Mouse (Mus musculus) testis, postnatal 14 days (tissue): ENCODE results near the gene Fbxo3.
"Not testable (repeated sequence)": the region's sequence is repeated elsewhere in the genome, so short reads cannot be mapped to it uniquely, and the experiment has no call there.

Experiments used
- DNase-seq: peaks from one replicate; pipeline ENCODE4 v3.0.0; 2021; ENCODE audit warnings: low spot score

Fbxo3 gene

DNA sequence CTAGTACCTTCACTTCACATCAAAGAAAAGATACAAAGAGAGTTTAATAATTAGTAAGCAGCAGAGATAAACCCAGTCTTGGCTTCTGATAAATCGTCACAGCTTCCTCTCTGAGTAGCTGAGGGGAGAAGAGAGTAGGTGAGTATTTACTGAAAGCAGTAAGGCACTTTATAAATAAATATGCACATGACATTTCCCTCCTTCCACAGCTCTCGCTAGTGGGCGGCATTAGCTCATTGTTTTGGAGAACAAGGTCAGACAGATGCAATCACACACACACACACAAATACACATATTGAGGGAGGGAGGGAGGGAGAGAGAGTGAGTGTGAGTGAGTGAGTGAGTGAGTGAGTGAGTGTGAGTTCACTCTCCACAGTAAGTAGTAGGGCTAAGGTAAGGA, 8.8 kb downstream of the Fbxo3 start:
- DNase-seq = no peak

DNA sequence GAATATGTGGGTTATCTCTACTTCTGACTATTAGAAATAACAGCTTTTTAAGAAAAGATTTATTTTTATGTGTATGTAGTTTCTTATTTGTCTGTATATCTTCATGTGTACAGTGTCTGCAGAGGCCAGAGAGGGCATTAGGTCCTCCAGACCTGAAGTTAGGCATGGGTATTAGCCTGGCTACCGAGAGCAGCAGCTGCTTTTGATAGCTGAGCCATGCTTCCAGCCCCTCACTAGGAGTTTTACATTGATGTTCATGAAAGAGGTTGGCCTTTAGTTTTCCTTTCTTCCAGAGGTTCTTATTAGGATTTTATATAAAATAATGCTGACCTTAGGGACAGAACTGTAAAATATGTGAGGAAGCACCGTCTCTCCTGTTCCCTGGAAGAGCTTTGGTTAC, 10.7 kb downstream of the Fbxo3 start:
- DNase-seq = no peak

DNA sequence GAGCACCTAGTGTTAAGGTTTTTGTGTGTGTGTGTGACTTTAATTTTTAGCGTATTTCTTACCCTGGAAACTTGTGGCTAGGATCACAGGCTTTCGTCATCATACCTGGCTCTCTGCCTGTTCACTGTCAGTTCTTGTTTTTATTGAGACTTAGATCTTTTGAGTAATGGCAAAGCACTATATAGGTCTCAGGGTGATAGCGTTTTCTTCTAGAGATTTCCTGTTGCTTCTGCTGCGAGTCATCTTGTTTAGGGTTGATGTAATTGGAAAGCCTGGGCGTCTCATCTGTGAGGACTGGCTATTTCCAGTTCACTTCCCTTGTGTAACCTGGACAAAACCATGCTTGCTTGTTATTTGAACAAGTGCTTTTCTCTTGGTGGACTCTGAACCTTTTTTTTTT, 14.1 kb downstream of the Fbxo3 start:
- DNase-seq = no peak

DNA sequence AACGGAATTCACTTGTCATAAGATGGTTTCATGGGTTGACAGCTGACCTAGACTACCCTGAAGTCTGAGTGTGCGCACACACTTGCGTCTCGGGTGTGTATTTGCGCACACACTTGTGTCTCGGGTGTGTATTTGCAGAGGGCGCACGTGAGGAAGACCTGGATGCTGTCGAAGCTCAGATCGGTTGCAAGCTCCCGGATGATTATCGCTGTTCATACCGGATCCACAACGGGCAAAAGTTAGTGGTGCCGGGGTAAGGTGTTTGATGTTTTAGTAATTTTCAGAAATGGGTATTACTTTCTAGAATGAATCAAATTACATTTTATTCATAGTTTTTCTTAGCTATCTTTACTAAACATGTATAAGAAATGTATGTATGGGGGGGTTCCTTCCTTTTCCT, 15.2 kb downstream of the Fbxo3 start:
- no peak for DNase-seq

DNA sequence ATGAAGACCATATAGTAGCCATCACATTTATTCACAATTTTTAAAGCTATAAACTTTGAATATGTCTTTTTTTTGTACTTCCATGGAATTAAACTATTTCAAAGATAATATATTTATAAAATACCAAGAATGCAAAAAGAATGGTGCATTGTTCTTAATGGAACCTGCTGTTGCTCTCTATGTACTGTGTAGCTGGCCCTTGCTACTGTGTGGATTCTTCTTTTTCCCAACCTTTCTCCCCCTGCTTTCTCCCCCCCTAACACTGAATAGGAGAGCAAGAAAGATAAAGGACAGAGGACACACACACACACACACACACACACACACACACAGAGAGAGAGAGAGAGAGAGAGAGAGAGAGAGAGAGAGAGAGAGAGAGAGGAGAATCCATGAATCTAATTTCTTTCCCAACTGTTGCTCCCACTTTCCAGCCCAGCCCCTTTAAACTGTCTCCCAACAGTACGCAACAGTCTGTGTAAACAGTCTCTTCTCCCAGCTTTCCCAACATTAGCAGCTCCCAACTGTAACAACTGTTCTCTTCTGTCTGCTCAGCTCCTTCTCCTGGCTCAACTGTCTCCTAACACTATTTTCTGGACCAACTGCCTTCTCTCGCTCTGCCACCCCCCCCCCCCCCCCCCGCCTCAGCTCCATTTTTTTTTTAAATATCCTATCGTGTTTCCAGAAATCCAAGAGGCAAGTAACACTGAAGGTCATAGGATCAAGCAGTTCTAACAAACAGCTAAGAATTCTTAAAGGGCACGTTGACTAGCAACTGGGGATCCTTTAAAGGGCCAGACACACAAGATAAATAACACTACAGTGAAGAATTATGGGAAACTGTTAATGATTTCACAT, 16.3 kb downstream of the Fbxo3 start:
- DNase-seq = no peak

DNA sequence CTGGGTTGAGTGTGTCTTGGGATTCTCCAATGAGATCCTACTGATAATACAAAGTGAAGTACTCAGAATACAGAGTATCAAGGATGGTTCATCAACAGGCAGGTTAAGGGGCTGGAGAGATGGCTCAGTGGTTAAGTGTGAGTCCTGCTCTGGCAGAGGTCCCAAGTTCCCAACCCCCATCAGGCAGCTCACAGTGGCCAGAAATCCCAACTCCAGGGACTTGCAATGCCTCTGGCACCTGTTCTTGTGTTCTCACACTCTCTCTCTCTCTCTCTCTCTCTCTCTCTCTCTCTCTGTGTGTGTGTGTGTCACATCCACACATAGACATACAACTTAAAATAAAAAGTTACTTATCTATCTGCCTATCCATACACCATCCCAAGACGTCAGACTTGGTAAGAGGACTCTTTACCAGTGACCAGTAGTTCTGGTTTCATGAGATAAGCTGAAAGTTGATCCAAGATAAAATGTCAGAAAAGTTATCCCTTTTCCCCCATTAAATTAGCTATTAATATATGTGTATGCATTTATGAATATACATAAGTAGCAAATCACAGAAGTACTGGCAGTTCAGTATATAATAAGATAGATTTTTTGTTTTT, 17.1 kb downstream of the Fbxo3 start:
- no peak for DNase-seq

DNA sequence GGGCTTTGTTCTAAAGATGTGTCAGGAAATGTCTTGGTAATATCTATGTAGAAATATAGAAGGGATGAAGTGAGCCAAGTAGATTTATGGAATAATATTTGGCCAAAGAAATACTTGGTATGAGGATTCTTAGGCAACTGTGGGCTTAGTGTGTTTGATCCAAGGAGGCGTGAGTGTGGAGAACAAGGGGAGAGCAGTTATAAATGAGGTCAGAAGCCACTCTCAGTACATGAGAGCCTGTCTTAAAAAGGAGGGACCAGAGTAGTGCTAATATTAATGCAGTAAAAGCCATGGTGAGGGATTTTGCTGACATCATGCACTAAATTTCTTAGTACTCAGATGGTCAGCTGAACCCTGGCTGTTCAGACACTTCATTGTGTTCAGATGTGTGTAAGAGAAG, 30.9 kb downstream of the Fbxo3 start:
- DNase-seq = no peak

DNA sequence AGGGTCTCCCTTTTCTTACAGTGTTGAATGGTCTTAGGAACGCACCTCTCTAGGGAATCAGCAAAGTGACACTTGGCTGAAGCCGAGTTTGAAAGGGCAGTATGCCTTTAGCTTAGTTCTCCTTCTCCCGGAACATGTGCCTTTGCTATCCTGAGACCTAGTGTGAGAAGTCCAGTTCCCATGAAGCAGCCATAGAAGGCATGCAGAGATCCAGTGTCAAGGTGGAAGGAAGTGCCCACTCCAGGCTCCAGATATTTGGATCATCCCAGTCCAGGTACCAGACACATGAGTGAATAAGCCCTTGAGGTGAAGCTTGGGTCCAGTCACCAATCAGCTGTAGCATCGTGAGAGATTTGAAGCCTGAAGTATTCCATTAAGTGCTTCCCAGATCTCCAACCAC, 31.4 kb downstream of the Fbxo3 start:
- no peak for DNase-seq

DNA sequence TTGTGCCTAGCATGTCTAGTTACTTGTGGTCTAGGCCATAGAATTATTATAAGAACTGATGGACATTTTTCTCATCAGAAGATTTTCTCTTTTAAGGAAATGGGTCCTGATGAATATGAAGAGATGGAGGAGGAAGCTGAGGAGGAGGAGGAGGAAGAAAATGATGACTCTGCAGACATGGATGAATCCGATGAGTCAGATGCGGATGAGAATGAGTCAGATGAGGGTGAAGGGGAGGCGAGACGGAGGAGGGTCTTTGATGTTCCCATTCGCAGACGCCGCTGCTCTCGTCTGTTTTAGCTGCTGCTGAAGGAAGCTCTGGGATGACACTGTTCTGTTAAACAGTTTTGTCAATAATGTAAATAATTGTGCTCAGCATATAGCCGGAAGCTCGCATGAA, 32.3 kb downstream of the Fbxo3 start:
- DNase-seq = no peak

DNA sequence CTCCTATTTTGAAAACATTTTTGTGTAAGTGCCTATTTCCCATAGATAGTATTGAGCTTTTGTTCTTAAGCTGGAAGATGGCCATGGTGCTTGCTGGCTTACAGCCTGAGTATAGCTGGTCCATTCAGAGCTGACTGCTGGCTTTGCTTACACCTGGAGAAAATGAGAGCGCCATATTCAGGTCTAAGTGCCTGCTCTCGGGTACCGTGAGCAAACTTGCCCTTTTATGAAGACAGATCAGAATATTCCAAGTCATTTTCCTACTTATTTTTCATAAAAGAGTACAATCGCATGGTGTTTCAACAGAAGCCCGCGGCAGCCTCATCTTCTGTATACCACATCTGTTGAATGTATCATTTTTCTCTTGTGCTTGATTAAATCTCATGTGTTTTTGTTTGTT, 33.5 kb downstream of the Fbxo3 start:
- no peak for DNase-seq

DNA sequence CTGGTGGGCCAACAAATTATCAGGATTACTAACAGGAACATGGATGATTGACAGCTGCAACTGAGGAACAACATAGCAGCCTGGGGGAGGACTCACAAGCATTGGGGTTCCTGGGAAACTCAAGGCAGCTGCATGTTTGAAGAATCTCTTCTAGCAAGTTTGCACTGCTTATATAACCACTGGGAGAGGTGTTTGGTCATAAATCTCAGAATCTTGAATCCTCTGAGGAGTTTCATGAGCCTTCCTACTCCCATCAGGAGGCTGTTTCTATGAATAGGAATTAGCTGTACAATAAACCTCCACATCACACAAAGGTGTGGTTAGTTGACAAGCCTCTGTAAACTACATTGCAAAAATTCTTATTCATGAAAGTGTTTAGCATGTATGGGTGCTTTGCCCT, 35.1 kb downstream of the Fbxo3 start:
- no peak for DNase-seq

DNA sequence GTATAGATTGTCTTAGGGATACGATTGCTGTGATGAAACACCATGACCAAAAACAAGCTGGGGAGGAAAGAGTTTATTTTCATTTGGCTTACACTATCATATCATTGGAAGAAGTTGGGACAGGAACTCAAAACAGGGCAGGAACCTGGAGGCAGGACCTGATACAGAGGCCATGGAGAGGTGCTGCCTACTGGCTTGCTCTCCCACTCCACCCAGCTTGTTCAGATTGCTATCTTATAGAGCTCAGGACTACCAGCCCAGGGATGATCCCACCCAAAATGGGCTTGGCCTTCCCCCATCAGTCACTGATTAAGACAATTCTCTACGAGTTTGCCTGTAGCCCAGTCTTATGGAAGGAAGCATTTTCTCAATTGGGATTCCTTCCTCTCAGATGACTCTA, 36.6 kb downstream of the Fbxo3 start:
- DNase-seq = no peak

DNA sequence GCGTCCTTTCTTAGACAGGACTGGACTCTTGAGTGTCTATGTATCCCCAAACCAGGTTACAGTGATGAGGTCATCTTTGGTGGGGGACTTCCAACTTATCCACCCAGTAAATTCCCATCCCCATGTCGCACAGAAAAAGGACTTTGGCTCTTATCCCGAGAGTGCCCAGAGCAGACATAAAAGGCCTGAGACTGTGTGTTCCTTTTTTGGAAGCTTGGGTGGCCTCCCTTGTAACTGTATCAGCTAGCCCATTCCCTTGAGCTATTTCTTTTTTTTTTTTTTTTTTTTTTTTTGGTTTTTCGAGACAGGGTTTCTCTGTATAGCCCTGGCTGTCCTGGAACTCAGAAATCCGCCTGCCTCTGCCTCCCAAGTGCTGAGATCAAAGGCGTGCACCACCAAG, 38.0 kb downstream of the Fbxo3 start, which contains the start of gene Gm10912:
Gene Gm10912 (plus strand): TSS at position 301 of the 400 bp plus-strand sequence.
- DNase-seq = not testable (repeated sequence)

DNA sequence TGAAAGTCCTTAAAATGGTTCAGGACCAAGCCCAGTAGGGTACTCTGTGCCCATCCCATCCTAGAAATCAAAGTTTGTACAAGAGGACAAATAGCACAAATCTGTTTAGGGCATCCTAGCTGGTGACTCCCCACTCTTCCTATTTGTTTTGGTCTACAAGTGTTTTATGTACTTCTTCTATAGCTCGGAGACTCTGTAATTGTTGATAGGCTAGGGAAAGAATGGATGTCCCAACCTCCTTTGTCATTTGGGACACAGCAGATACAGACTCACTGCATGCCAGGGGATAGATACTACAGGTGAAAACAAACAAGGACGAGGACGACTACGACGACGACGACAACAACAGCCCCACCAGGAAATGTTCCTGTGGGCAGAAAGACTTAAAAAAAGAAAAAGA, 40.9 kb downstream of the Fbxo3 start, which contains the start of gene Gm10799:
Gene Gm10799 (minus strand): TSS at position 101 of the 400 bp plus-strand sequence.
- DNase-seq = not testable (repeated sequence)

DNA sequence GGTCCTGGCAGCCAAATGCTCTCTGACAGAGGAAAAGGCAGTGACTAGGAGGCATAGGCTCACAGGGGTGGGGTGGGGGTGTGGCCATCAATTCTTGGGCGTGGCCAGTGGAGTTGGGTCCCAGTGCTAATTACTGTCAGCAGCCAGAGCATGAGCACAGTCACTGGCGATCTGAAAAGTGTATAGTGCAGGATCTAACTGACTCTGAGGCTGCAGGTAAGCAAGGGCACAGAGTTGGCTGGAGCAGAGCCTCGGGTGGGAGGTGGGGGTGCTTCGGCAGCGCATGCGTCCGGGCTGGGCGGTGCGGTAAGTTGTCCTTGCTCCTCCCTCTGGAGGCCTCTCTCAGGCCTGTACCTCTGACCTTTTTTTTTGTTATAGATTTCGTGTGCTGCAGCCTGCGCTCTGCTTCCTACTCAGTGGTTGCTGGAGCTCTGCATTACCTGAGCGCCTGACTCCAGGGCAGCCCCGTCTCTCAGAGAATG, 42.2 kb downstream of the Fbxo3 start, which contains the start of gene Cd59b:
Gene Cd59b (plus strand): TSS at position 146 of the 482 bp plus-strand sequence.
- peak; percentile 53 for DNase-seq

DNA sequence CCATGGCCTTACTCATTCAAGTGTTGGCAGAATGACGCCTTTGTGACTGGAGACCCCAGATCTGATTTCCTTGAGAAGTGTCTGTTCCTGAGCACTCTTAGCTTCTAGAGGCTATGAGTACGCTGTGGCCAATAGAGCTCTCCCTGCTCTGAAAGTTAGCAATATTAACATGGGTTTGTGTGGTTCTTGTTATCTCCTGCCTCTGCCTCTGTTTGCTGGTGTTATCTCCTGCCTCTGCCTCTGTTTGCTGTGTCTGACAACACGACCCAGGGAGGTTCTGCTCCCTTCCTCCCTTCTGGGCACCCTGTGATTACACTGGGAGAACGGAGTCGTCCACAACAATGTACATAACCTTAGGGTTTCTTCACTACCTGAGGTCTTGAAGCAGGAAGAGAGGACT, 50.8 kb downstream of the Fbxo3 start:
- DNase-seq = not testable (repeated sequence)

DNA sequence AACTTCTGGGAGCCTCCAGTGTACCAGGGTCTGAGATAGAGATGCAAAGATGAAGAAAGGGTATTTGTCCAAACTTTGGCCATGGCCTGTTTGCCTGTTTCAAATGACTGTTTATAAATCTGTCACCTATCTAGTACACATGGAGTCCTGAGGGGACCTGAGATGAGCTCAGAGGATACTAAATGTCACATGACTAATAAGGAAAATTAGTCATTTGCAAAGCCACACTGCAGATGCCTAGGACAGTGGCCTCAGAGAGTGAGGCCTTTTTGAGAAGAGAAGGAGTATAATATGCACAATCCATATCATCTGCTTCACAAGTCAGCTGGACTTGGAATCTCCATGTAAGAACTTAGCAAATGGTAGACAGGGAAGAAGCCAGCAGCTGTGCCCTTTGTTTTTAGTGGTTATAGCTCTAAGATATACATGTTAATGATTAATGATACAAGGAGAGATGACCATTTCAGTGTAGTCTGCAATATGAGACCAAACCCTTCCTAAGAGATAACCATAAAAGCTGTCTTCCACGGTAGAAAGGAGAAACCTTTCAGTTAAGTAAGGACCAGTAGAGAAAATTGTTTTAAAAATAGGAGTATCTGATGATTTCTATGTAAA, 54.0 kb downstream of the Fbxo3 start:
- not testable (repeated sequence) for DNase-seq

DNA sequence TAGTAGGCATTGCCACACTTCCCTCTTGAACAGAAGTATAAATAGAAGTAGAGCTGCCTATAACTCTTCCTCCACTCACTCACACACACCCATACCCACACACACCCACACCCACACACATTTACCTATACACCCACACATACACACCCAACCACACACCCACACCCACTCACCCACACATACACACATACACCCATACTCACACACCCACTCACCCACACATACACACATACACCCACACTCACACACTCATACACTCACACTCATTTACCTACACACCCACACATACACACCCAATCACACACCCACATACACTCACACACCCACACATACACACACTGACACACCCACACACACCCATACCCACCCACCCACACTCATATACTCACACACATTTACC, 55.0 kb downstream of the Fbxo3 start:
- DNase-seq = no peak

DNA sequence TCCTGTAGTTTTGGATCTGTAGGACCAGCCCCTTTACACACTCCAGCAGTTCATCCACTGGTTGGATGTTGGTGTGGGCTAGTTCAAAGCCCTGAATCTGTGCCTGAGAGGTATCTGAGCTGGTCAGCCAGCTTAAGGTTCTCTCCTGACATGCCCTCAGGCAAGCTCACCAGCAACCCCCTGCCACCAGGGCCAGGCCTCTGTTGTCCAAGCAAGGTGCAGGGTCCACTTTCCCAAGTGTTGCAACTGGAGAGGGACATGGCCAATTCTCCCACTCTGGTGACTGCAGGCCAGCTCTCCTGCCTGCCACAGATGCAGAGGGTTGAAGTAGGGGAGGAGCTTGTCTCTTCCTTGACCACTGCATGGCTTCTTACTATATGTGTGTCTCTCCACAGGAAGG, 56.5 kb downstream of the Fbxo3 start:
- not testable (repeated sequence) for DNase-seq

DNA sequence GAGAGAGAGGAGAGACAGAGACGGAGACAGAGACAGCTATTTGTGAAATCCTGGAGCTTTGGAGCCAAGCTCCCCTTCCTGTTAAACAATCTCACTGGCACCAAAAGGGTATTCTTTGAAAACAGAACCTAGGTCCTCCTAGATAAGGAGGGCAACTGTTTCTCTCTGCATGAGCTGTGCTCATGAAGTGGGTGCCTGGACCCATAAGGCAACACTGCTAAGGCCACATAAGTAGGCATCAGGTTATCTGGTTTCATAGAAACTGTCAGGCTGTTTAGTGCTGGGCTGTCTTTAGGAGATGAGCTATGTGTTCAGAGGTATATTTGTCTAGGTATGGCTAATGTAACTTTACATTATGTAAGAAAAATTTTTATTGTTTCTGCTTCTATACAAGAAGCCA, 60.0 kb downstream of the Fbxo3 start:
- DNase-seq = not testable (repeated sequence)

DNA sequence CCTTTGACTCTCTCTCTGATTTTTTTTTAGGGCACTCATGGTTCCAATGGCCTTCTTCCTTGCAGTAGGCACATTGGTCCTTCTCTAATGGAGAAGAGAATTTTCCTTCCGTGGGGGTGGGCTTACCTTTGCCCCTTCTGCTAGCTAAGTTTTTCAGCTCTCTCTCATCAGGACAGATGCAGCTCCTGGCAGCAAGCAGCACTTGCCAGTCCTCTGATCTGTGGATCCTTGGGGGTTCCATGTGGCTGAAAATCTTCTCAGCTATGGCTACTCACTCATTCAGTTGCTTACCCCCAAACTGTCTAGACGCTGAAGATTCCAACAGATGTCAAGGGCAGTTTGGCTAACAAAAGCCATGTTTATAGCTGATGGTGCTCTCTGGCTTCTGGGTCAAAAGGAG, 65.8 kb downstream of the Fbxo3 start:
- DNase-seq = no peak

DNA sequence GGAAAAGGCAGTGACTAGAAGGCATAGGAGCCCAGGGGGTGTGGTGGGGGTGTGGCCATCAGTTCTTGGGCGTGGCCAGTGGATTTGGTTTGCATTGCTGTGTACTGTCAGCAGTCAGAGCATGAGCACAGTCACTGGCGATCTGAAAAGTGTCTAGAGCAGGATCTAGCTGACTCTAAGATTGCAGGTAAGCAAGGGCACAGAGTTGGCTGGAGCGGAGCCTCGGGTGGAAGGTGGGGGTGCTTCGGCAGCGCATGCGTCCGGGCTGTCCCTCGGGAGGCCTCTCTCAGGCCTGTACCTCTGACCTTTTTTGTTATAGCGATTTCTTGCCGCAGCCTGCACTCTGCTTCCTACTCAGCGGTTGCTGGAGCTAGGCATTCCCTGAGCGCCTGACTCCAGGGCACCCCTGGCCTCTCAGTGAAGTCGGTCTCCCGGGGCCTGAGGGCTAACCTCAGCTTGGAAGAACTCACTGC, 68.3 kb downstream of the Fbxo3 start, which contains the start of gene Cd59a:
Gene Cd59a (plus strand): TSS at position 61 of the 473 bp plus-strand sequence.
- peak; percentile 66 for DNase-seq

DNA sequence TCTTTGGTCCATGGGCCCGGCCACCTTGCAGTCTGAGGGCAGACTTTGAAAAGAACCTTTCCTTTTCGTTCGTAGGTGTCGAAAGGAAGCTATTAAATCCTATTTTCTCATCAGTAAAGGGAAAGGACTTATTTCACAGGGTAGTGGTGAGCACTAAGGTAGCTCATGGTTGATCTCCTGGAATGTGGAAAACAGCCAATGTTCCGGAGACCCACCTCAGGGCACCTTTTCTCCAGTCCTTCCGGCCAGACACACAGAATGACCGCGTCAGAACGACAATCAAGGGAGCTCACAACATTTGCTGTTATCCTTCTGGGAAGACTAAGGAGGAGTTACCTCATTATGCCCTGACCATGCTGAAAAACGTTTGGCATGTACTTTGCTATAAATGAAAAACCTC, 68.7 kb downstream of the Fbxo3 start:
- DNase-seq = no peak
